Mouse (Mus musculus): Measurements from ENCODE around the gene Rgr.

Gene Rgr

GRCm38 (mm10) chr14:37048914-37049410 is at the start of gene Rgr:
Gene Rgr (minus strand): TSS chr14:37048964.
- DNase-seq = no peak

DNA sequence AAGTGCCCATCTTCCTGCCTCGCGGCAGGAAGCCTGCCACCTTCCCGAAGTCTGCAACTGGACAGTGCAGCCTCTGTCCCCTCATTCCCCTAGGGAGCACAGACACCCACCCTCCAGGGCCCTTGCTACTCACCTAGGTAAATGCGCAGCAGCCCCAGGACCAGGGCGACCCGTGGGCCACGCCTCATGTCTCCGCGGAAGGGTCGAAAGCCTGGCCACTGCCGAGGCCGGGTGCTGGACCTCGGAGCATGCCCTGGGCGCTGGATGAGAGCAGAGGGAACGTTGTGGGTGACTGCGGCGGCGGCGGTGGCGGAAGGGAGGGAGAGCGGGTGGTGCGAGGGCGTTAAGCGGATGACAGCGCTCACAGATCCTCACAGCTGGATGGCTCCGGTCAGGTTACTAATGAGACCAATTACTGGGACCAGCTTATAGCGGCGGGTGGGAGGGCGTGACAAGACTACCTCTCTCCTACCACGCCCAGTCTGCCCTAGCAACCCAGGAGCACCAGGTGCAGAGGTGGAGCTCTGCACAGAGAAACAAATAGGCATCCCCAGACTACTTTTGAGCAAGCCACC is 49.3 kb upstream of the Rgr start, which contains the start of gene Cdhr1:
Cdhr1 (minus strand) TSS at position 392 of the 575 bp plus-strand sequence.
- peak; percentile 7 to 9 for DNase-seq

- no peak for DNase-seq
These were observed 46.8 kb upstream of the Rgr start for GRCm38 (mm10) chr14:37095556-37095955.

- no peak for DNase-seq
These were observed 45.7 kb upstream of the Rgr start for GRCm38 (mm10) chr14:37094436-37094835.

DNA sequence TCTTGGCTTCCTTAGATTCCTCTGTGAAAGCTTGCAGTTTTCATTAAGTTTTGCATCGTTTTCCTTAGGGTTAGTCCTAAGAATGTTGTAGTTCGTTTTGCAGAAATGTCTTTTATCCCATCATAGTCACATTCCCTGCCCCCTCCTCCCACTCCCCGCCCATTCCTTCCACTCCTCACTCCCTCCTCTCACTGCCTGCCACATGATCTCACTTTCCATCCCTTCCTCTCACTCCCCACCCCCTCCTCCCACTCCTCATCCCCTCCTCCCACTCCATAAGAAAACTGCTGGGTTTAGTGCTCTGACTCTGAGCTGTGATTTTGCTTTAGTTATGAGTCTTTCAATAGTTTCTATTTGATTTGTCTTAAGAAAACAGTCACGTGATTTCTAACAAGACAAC is 35.0 kb upstream of the Rgr start:
- DNase-seq = no peak

GRCm38 (mm10) chr14:37080724-37081123 is 32.0 kb upstream of the Rgr start:
- DNase-seq = no peak

GRCm38 (mm10) chr14:37068516-37068915 is 19.8 kb upstream of the Rgr start:
- no peak for DNase-seq

- no peak for DNase-seq
These were observed 18.9 kb upstream of the Rgr start, which contains the start of gene Lrit2 for GRCm38 (mm10) chr14:37067629-37068028. Gene Lrit2 (plus strand): TSS chr14:37067929.

GRCm38 (mm10) chr14:37066636-37067035 is 17.9 kb upstream of the Rgr start:
- DNase-seq = no peak

DNA sequence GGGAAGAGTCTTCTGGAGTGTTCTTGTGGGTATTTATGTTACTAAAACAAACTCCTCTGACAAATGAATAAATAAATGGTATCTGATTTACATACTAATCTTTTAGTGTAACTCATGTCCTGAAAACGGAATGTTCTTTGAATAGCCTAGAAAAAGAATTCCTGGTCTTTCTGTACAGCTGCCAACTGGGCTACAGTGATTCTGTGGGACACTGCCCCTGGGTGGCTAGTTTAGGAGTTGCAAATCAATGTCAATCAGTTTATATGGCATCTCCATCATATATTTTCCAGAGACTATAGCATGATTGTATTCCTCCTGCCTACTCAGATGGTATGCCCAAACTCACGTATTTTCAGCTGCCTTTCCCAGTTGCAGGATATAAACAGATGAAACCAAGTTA is 16.1 kb upstream of the Rgr start:
- no peak for DNase-seq

DNA sequence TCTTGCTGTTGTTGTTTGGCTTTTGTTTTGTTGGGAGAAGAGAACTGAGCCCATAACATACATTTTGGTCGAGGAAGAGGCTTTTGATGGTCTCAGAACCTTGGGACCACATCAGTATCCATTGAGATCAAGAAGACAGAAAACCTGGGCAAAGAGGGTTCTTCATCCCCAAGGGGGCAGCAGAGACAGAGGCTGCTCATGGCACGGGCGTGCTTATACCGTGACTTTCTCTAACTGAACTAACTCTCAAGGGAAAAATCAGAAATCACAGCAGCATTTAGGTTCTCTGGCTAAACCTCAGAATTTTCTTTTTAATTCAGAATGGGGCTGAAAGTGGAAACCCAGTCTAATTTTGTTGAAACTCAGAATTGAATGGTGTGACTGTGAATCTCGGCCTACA is 14.3 kb downstream of the Rgr start:
- no peak for DNase-seq

- peak; percentile 76 to 85 for DNase-seq
These were observed 15.5 kb downstream of the Rgr start for GRCm38 (mm10) chr14:37033241-37033640.

- peak in 1 of 2 experiments; percentile 9 for DNase-seq
These were observed 16.2 kb downstream of the Rgr start for GRCm38 (mm10) chr14:37032481-37033104.

GRCm38 (mm10) chr14:37028555-37028954 is 20.2 kb downstream of the Rgr start:
- no peak for DNase-seq

GRCm38 (mm10) chr14:37027951-37028350 is 20.8 kb downstream of the Rgr start:
- DNase-seq = no peak

DNA sequence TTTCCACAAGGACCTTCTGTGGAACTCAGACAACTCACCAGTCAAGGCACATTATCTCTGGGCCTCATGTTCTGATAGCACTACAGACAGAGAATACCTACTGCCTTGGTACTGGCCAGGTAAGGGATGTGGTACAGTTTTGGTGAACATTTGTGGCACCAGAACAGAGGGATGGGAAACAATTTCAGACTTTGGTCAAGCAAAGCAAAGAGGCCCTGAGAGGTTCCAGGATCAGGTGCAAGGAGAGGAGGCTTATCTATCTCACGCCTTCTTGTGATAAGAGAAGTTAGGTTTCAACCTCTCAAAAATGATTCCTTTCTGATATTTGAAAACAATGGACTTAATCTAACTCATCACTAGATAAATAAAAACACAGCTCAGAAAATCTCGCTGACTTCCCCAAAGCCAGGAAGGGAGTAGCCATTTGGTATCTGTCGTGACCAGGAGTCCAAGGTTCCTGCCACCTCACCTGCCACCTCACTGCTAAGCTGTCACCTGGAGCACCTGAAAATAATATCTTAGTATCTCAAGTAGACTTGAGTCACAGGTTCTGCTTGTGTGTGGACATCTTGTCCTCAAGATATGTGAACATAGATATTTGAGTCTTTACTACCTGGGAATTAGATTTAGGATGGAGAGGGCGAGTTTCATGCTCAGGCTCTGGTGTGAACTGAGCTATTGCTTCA is 21.4 kb downstream of the Rgr start:
- no peak for DNase-seq

DNA sequence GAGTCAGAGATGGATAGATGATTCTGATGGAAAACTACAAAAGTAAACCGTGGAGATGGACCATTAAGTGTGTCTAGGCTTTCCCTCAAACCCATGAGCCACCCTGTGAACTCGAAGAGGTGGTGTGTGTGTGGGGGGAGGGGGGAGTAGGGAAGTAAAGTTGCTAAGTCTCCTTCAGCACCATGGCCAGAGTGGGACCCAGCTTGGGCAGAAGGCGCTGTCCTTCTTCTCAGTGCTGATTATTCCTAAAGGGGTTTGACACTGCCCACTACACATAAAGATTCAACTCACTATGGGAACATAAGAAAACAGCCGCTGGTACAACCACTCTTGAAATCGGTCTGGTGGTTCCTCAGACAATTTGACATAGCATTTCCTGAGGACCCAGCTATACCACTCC is 32.9 kb downstream of the Rgr start:
- DNase-seq = no peak

DNA sequence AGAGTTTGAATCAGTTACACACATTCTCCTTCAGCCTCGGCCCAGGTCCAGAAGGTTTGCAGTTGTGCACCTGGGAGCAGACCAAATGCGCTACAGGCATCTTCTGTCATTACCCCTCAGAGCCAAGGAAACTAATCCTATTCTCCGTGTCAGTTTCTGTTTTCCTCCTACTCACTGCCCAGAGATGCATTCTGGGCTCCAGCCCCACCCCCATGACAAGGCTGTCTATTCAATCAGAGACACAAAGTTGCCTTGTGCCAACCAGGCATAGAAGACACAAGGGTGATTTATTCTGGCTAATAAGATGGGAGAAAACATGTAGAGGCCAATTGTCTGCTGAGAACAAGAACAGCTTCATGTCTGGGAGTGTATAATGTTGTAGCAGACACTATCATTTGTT is 35.1 kb downstream of the Rgr start:
- no peak for DNase-seq

DNA sequence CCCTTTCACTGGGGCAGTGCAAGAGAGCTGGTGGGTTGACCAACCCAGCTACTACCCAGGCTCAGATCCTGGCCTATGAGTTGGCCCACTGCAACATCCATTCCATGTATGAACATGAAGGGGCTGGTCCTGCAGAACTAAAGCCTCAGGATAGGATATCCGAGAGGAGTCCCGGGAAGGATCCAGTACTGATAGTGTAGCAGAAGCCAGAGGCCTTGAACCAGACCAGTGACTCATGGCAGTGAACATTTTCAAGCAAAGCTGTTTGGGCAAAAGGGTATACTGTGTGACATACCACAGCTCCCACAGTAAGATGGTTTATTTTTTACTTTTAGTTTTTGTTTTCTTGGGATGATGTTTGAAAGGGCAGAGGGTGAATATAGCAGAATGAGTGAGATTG is 39.1 kb downstream of the Rgr start:
- no peak for DNase-seq

- DNase-seq = no peak
These were observed 42.3 kb downstream of the Rgr start for GRCm38 (mm10) chr14:37006489-37006888.

DNA sequence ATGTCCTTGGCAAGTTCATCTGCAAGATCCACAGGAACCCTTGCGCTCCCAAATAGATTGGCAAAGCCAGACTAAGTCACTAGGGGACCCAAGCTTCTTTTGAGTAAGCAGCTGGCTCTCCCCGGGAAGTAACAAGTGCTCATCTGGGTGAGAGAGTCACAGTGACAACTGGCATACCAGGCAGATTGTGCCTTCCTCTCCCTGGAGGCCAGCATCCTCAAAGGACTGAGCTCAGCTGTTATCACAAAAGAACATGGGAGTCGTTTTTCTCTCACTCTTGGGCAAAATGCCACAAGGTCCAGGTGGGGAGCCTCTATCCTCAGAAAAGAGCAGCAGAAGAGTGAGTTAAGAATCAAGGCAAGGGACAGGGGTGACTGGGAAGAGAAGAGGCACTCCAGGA is 42.9 kb downstream of the Rgr start:
- DNase-seq = no peak

DNA sequence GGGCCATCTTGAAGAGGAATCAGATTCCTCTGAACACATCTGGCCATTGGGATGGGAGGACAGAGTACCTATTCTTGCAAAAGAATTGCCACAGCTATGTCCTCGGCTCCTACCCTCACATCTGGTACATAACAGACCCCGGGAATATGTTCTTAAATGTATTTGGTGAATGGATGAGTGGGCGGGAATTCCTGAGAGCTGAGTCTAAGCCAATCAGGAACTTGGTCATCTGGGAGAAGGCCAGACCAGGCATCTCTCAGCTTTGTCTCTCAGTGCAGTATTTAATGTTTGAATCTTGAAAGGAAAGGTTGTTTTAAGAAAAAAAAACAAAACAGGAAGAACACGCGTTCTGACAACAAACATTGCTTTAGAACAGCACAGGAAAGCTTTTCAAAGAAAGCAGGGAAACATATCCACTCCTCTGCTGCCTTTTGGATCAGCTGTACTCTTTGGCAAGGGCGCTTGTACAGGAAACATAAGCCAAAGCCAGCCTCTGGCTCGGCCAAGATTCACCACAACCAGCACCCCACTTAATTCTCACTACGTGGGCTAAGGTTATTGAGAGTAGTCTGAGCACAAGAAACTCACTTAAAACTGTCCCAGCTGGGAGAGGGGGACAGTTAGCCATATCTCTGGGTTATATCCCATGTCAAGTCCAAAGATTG is 45.2 kb downstream of the Rgr start:
- no peak for DNase-seq

DNA sequence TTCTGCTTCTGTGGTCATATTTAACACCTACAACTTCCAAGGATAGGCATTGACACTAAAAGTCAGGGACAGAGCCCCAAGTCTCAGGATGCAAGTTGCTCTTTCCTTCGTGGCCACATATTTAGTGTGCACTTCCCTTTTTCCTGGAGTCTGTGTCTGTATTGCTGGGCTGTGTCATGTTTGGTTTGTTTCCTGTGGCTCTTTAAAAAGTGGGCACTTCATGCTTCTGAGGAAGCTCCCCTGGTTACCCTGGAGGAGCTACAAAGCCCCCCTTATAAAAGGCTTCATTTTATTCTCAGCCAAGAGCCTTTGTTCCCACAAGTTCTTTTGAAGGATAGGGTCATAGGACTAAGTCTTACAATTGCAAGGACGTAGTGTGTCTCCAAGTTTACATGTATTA is 45.9 kb downstream of the Rgr start:
- DNase-seq = no peak

Data from cerebellum, postnatal 36 days (tissue).